Mouse (Mus musculus) CH12.LX (cell line): ENCODE data around the gene Nucb1. TPM values are rescaled to one million over a fixed set of nuclear protein-coding genes. Genes with fewer than 3 reads are reported as not detected.
A peak's percentile ranks its signal among the peaks of the same experiment; 100 is the strongest.

Source experiments
- DNase-seq: peaks from one replicate; pipeline ENCODE4 v3.0.0-alpha.2; 2013; ENCODE audit errors: extremely low read depth
- H3K27ac ChIP-seq: 2 replicates; pipeline ENCODE4 v1.5.1; 2012; ENCODE audit warnings: low read depth, mild to moderate bottlenecking, control low read depth, moderate library complexity; ENCODE audit not compliant: insufficient read depth
- H3K27me3 ChIP-seq: replicated peaks from 2 replicates; pipeline ENCODE3; 2012; ENCODE audit warnings: inconsistent platforms
- H3K36me3 ChIP-seq, 2 experiments: replicated peaks in 1 of 2; 2 replicates each; pipeline versions ENCODE3 to v1.6.1; 2012; ENCODE audit warnings: inconsistent platforms in 1 of 2, low read length in 1 of 2, mild to moderate bottlenecking in 1 of 2, mixed read lengths in 1 of 2, moderate library complexity in 1 of 2; ENCODE audit not compliant: control insufficient read depth in 1 of 2, insufficient read depth in 1 of 2
- H3K4me1 ChIP-seq, 2 experiments: 2 replicates each; pipeline ENCODE4 v1.6.1; 2012; ENCODE audit warnings: inconsistent platforms in 1 of 2, moderate library complexity in 1 of 2; ENCODE audit not compliant: insufficient read depth in 2 of 2, control insufficient read depth in 1 of 2
- H3K4me2 ChIP-seq: 2 replicates; pipeline ENCODE4 v1.6.1; 2012; ENCODE audit warnings: low read depth, mild to moderate bottlenecking, control low read depth; ENCODE audit not compliant: poor library complexity, insufficient read depth, severe bottlenecking
- H3K4me3 ChIP-seq, 3 experiments: fragments of 150-350 bp in 1 of 3; sonication (generic) in 1 of 3; replicated peaks in 1 of 3; 2 replicates each; pipeline versions ENCODE3 to v1.5.1; 2011 to 2012; ENCODE audit warnings: low read depth in 2 of 3, low read length in 2 of 3, mild to moderate bottlenecking in 2 of 3, moderate library complexity in 2 of 3, control low read depth in 1 of 3, improper control_type of control experiment in 1 of 3, inconsistent platforms in 1 of 3, mixed read lengths in 1 of 3; ENCODE audit not compliant: poor library complexity in 1 of 3
- H3K79me2 ChIP-seq: replicated peaks from 2 replicates; pipeline ENCODE4 v1.6.1; 2012; ENCODE audit warnings: mild to moderate bottlenecking, moderate library complexity; ENCODE audit not compliant: control insufficient read depth, poor library complexity, insufficient read depth, severe bottlenecking; ENCODE audit errors: extremely low read depth
- H3K9ac ChIP-seq: 2 replicates; pipeline ENCODE4 v1.6.1; 2012; ENCODE audit warnings: low read depth, mild to moderate bottlenecking, control low read depth, moderate library complexity; ENCODE audit not compliant: insufficient read depth
- H3K9me3 ChIP-seq: replicated peaks from 2 replicates; pipeline ENCODE3; 2012; ENCODE audit warnings: low read length, inconsistent platforms, mixed read lengths
- BHLHE40 ChIP-seq: IDR thresholded peaks from 2 replicates; pipeline ENCODE4 v1.6.1; 2011; ENCODE audit warnings: mild to moderate bottlenecking, low read depth, low read length, improper control_type of control experiment
- CHD1 ChIP-seq: IDR thresholded peaks from 2 replicates; pipeline ENCODE4 v1.6.1; 2012; ENCODE audit warnings: low read depth, low read length, improper control_type of control experiment, inconsistent platforms
- CHD2 ChIP-seq: IDR thresholded peaks from 2 replicates; pipeline ENCODE4 v1.6.1; 2011; ENCODE audit warnings: low read length, improper control_type of control experiment
- CTCF ChIP-seq, 2 experiments: IDR thresholded peaks in 1 of 2; conservative IDR thresholded peaks in 1 of 2; 2 replicates each; pipeline ENCODE4 v1.5.1; 2011 to 2012; ENCODE audit warnings: low read depth in 2 of 2, low read length in 2 of 2, improper control_type of control experiment in 1 of 2, inconsistent platforms in 1 of 2, mild to moderate bottlenecking in 1 of 2, moderate library complexity in 1 of 2
- E2F4 ChIP-seq: IDR thresholded peaks from 2 replicates; pipeline ENCODE4 v1.6.1; 2011; ENCODE audit warnings: low read depth, low read length, improper control_type of control experiment; ENCODE audit not compliant: insufficient replicate concordance
- ELF1 ChIP-seq: IDR thresholded peaks from 2 replicates; pipeline ENCODE4 v1.6.1; 2014; ENCODE audit warnings: low read depth, mild to moderate bottlenecking, inconsistent platforms, low read length, improper control_type of control experiment
- EP300 ChIP-seq: IDR thresholded peaks from 2 replicates; pipeline ENCODE4 v1.6.1; 2011; ENCODE audit warnings: low read length, improper control_type of control experiment
- IRF4 ChIP-seq: IDR thresholded peaks from 2 replicates; pipeline ENCODE4 v1.6.1; 2014; ENCODE audit warnings: low read depth, mild to moderate bottlenecking, inconsistent platforms, low read length, improper control_type of control experiment
- JUN ChIP-seq: IDR thresholded peaks from 2 replicates; pipeline ENCODE4 v1.6.1; 2011; ENCODE audit warnings: low read depth, mild to moderate bottlenecking, low read length, improper control_type of control experiment, moderate library complexity; ENCODE audit not compliant: insufficient read depth
- JUND ChIP-seq: conservative IDR thresholded peaks from 2 replicates; pipeline ENCODE4 v1.6.1; 2011; ENCODE audit warnings: low read depth, low read length, improper control_type of control experiment
- KAT2A ChIP-seq: IDR thresholded peaks from 2 replicates; pipeline ENCODE4 v1.6.1; 2012; ENCODE audit warnings: low read length, improper control_type of control experiment, inconsistent platforms; ENCODE audit not compliant: insufficient replicate concordance
- MAX ChIP-seq: IDR thresholded peaks from 2 replicates; pipeline ENCODE4 v1.6.1; 2011; ENCODE audit warnings: low read length, improper control_type of control experiment
- MAZ ChIP-seq: IDR thresholded peaks from 2 replicates; pipeline ENCODE4 v1.6.1; 2012; ENCODE audit warnings: low read depth, mild to moderate bottlenecking, inconsistent platforms, low read length, improper control_type of control experiment, moderate library complexity
- MEF2A ChIP-seq: IDR thresholded peaks from 2 replicates; pipeline ENCODE4 v1.6.1; 2014; ENCODE audit warnings: low read depth, mild to moderate bottlenecking, inconsistent platforms, low read length, improper control_type of control experiment, borderline replicate concordance
- MXI1 ChIP-seq: IDR thresholded peaks from 2 replicates; pipeline ENCODE4 v1.6.1; 2011; ENCODE audit warnings: mild to moderate bottlenecking, low read depth, low read length, improper control_type of control experiment
- MYC ChIP-seq: IDR thresholded peaks from 2 replicates; pipeline ENCODE4 v1.6.1; 2011; ENCODE audit warnings: low read depth, mild to moderate bottlenecking, improper control_type of control experiment, low read length
- NELFE ChIP-seq: IDR thresholded peaks from 2 replicates; pipeline ENCODE4 v1.6.1; 2011; ENCODE audit warnings: low read depth, low read length, improper control_type of control experiment
- NRF1 ChIP-seq: IDR thresholded peaks from 2 replicates; pipeline ENCODE4 v1.6.1; 2014; ENCODE audit warnings: low read depth, mild to moderate bottlenecking, inconsistent platforms, low read length, improper control_type of control experiment, moderate library complexity
- POLR2A ChIP-seq: IDR thresholded peaks from 2 replicates; pipeline ENCODE4 v1.6.1; 2011; ENCODE audit warnings: low read depth, mild to moderate bottlenecking, improper control_type of control experiment, low read length
- POLR2AphosphoS2 ChIP-seq: IDR thresholded peaks from 2 replicates; pipeline ENCODE4 v1.6.1; 2011; ENCODE audit warnings: low read depth, low read length, improper control_type of control experiment
- RAD21 ChIP-seq: IDR thresholded peaks from 2 replicates; pipeline ENCODE4 v1.6.1; 2011; ENCODE audit warnings: low read depth, mild to moderate bottlenecking, low read length, improper control_type of control experiment, moderate library complexity
- SIN3A ChIP-seq: IDR thresholded peaks from 2 replicates; pipeline ENCODE4 v1.6.1; 2012; ENCODE audit warnings: low read length, improper control_type of control experiment, inconsistent platforms
- SMC3 ChIP-seq: IDR thresholded peaks from 2 replicates; pipeline ENCODE4 v1.6.1; 2011; ENCODE audit warnings: low read depth, low read length, improper control_type of control experiment
- TBP ChIP-seq: conservative IDR thresholded peaks from 2 replicates; pipeline ENCODE4 v1.6.1; 2011; ENCODE audit warnings: low read depth, low read length, improper control_type of control experiment
- TCF12 ChIP-seq: IDR thresholded peaks from 2 replicates; pipeline ENCODE4 v1.6.1; 2014; ENCODE audit warnings: low read depth, mild to moderate bottlenecking, inconsistent platforms, low read length, improper control_type of control experiment
- UBTF ChIP-seq: IDR thresholded peaks from 2 replicates; pipeline ENCODE4 v1.6.1; 2012; ENCODE audit warnings: low read depth, mild to moderate bottlenecking, inconsistent platforms, low read length, improper control_type of control experiment, moderate library complexity
- USF1 ChIP-seq: IDR thresholded peaks from 2 replicates; pipeline ENCODE4 v1.6.1; 2014; ENCODE audit warnings: low read depth, mild to moderate bottlenecking, inconsistent platforms, low read length, improper control_type of control experiment
- USF2 ChIP-seq: conservative IDR thresholded peaks from 2 replicates; pipeline ENCODE4 v1.6.1; 2011; ENCODE audit warnings: low read depth, low read length, improper control_type of control experiment
- dilution Hi-C: fragments of 300-500 bp; cut with MboI; formaldehyde crosslinking; loops from 2 replicates; pipeline ENCODE4 v1.14.3; 2020; ENCODE audit warnings: low sequenced_read_pairs; ENCODE audit not compliant: extremely low pct_unique_long_range_greater_than_20kb, extremely low pct_ligation_motif_present
- in situ Hi-C: fragments of 300-500 bp; cut with MboI; formaldehyde crosslinking; loops from 3 replicates; pipeline ENCODE4 v1.14.3; 2019; ENCODE audit warnings: low sequenced_read_pairs, low pct_ligation_motif_present, low pct_unique_long_range_greater_than_20kb, mixed read lengths
- polyA plus RNA-seq: library from polyadenylated mRNA; unstranded; fragments of >175 nt; gene quantifications from 2 replicates; pipeline ENCODE4 v1.2.1, GENCODE M21; 2012; ENCODE audit warnings: low read depth; ENCODE audit not compliant: insufficient read length
- total RNA-seq, 2 experiments: library from RNA; depleted of rRNA; stranded (reverse); fragments of 300-350 nt in 1 of 2; fragments of >200 nt in 1 of 2; gene quantifications; 2 replicates each; pipeline ENCODE4 v1.2.3; 2012 to 2014

The Nucb1 gene
- total and polyA plus RNA-seq, 3 experiments: 40.8 to 90.4 (median 83.4) TPM

GRCm38 (mm10) chr7:45466283-45467089, 43.7 kb downstream of the Nucb1 start, which contains the start of gene Bax (continued):
- TF ChIP-seq KAT2A (peak; percentile 60; the same call in 1 of the 2 replicates), USF1 (peak; percentile 99), USF2 (peak; percentile 99), NRF1 (peak; percentile 82), MYC (peak; percentile 81; the same call in 1 of the 2 replicates), CHD1 (0 out of 2 replicates have a peak, but pooled peaks have one; percentile 52), BHLHE40 (peak; percentile 100), TCF12 (peak; percentile 79; the same call in 1 of the 2 replicates), POLR2A (peak; percentile 69; the same call in 1 of the 2 replicates), EP300 (0 out of 2 replicates have a peak, but pooled peaks have one; percentile 5), JUN (no peak), JUND (no peak)

- in situ Hi-C loops (loop anchor here (5.0 to 10.0 kb wide), 2 partner anchors 97 to 219 kb away; partner anchors contain the start of gene Ntn5), dilution Hi-C loops (no loop called here)
- Histone ChIP-seq H3K36me3 (peaks cover 24 to 35% of the 10 kb centered on the region in 2 experiments), H3K4me2 (peak overlapping the region; percentile 78), H3K4me3 (peak overlapping the region; percentile 73 to 81 (median 77)), H3K4me1 (peaks cover 14 to 35% of the 10 kb centered on the region in 2 experiments), H3K9ac (peak overlapping the region; percentile 81), H3K9me3 (peaks cover 3% of the 10 kb centered on the region), H3K27ac (peak overlapping the region; percentile 68), H3K79me2 (peaks cover 30% of the 10 kb centered on the region), H3K27me3 (no peaks in the 10 kb centered on the region)
- TF ChIP-seq NRF1 (peak; percentile 36; the same call in 1 of the 2 replicates), CHD2 (no peak), USF1 (no peak), POLR2A (peak; percentile 44; the same call in 1 of the 2 replicates), JUN (no peak), BHLHE40 (peak; percentile 74), RAD21 (peak; percentile 64), EP300 (no peak), POLR2AphosphoS2 (no peak), UBTF (0 out of 2 replicates have a peak, but pooled peaks have one; percentile 57), MAZ (peak; percentile 40; the same call in 1 of the 2 replicates), CTCF (conservative IDR thresholded peaks at IDR 0.05 in 1 of 2, IDR thresholded peaks at IDR 0.05 in 1 of 2; ENCODE audit: low read depth in 2 of 2, low read length in 2 of 2) (peak in 1 of 2 experiments; percentile 78; a peak in 2 of 4 replicates), NELFE (0 out of 2 replicates have a peak, but pooled peaks have one; percentile 35), SMC3 (peak; percentile 39), IRF4 (no peak), MXI1 (peak; percentile 89; the same call in 1 of the 2 replicates), TBP (0 out of 2 replicates have a peak, but pooled peaks have one; percentile 37), SIN3A (peak; percentile 85), MEF2A (peak; percentile 65; the same call in 1 of the 2 replicates), MAX (peak; percentile 55; the same call in 1 of the 2 replicates), E2F4 (no peak), TCF12 (peak; percentile 59; the same call in 1 of the 2 replicates), ELF1 (no peak)
- peak; percentile 71 for DNase-seq
These were observed 44.7 kb downstream of the Nucb1 start for GRCm38 (mm10) chr7:45465549-45465948.
